Mouse (Mus musculus) neural tube, embryonic 12.5 days (tissue): Measurements from ENCODE around the gene Tarsl2. TPM values are rescaled to one million over a fixed set of nuclear protein-coding genes. Genes with fewer than 3 reads are reported as not detected.

Experiments used
- ATAC-seq: fragments of 200-750 bp; cut with Nextera tagmentation; 2 replicates; pipeline ENCODE4 v1.8.0; 2017; ENCODE audit warnings: low read depth, mild to moderate bottlenecking, moderate TSS enrichment, moderate library complexity; ENCODE audit not compliant: low FRiP score
- H3K27ac ChIP-seq: fragments of 300-500 bp; sonication (generic); 2 replicates; pipeline ENCODE4 v1.5.1; 2016
- H3K27me3 ChIP-seq: fragments of 300-500 bp; sonication (generic); replicated peaks from 2 replicates; pipeline ENCODE4 v1.6.1; 2016; ENCODE audit warnings: mild to moderate bottlenecking
- H3K36me3 ChIP-seq: fragments of 300-500 bp; sonication (generic); 2 replicates; pipeline ENCODE4 v1.6.1; 2016; ENCODE audit warnings: mild to moderate bottlenecking
- H3K4me1 ChIP-seq: fragments of 300-500 bp; sonication (generic); 2 replicates; pipeline ENCODE4 v1.6.1; 2016
- H3K4me2 ChIP-seq: fragments of 300-500 bp; sonication (generic); replicated peaks from 2 replicates; pipeline ENCODE4 v1.6.1; 2016; ENCODE audit warnings: mild to moderate bottlenecking
- H3K4me3 ChIP-seq: fragments of 300-500 bp; sonication (generic); 2 replicates; pipeline ENCODE4 v1.5.1; 2016
- H3K9ac ChIP-seq: fragments of 300-500 bp; sonication (generic); 2 replicates; pipeline ENCODE4 v1.6.1; 2016; ENCODE audit warnings: mild to moderate bottlenecking
- H3K9me3 ChIP-seq: fragments of 300-500 bp; sonication (generic); 2 replicates; pipeline ENCODE4 v1.6.1; 2016; ENCODE audit warnings: mild to moderate bottlenecking
- WGBS: fragments of 180-500 bp; shearing (Covaris S2); methylation state at CpG from one replicate; pipeline ENCODE4 v1.1.7; 2016; 5-methylcytosine and 5-hydroxymethylcytosine counted together
- polyA plus RNA-seq: library from polyadenylated mRNA; unstranded; fragments of >200 nt; fragmentation: Nextera tagmentation; extraction: Ambion mirVana; gene quantifications from 2 replicates; pipeline ENCODE4 v1.2.1, GENCODE M21; 2016

The Tarsl2 gene
- 12.4 and 14.1 TPM in 2 replicates for polyA plus RNA-seq

- Histone ChIP-seq H3K4me2 (peak within 1 kb of the TSS; percentile 76), H3K27me3 (0 out of 2 replicates have a peak, but pooled peaks cover 5% of the 10 kb centered on the region), H3K4me3 (peak within 1 kb of the TSS; percentile 58), H3K9ac (peak within 1 kb of the TSS; percentile 78), H3K4me1 (no peaks in the 10 kb centered on the region), H3K27ac (peak within 1 kb of the TSS; percentile 59; the same call in 1 of the 2 replicates), H3K36me3 (peaks cover 14% of the 10 kb centered on the region; the same call in 1 of the 2 replicates), H3K9me3 (no peaks in the 10 kb centered on the region)
- under 1% methylated on average over 64 of the region's 64 CpGs for WGBS
- peak; percentile 96 for ATAC-seq
Observed at GRCm38 (mm10) chr7:65644643-65645351, at the start of gene Tarsl2. TSS of gene Tarsl2 (plus strand) at chr7:65644898.

GRCm38 (mm10) chr7:65606124-65606523 is 38.6 kb upstream of the Tarsl2 start:
- no peaks in the 10 kb centered on the region for H3K36me3 ChIP-seq
- H3K4me2 ChIP-seq, result no peak overlapping the region
- no peaks in the 10 kb centered on the region for H3K9me3 ChIP-seq
- H3K27ac ChIP-seq, result no peak overlapping the region
- no peak for ATAC-seq
- 91% methylated on average over 3 of the region's 3 CpGs for whole genome bisulfite sequencing
- H3K9ac ChIP-seq, result no peak overlapping the region
- H3K27me3 ChIP-seq, result no peaks in the 10 kb centered on the region
- H3K4me3 ChIP-seq, result no peak overlapping the region
- no peaks in the 10 kb centered on the region for H3K4me1 ChIP-seq

- no peak overlapping the region for H3K9ac ChIP-seq
- no peak overlapping the region for H3K27ac ChIP-seq
- ATAC-seq, result no peak
- no peak overlapping the region for H3K4me2 ChIP-seq
- no peak overlapping the region for H3K4me3 ChIP-seq
- H3K36me3 ChIP-seq, result no peaks in the 10 kb centered on the region
- H3K27me3 ChIP-seq, result no peaks in the 10 kb centered on the region
- WGBS, result 76% methylated on average over 5 of the region's 5 CpGs
- H3K4me1 ChIP-seq, result no peaks in the 10 kb centered on the region
- no peaks in the 10 kb centered on the region for H3K9me3 ChIP-seq
Observed at GRCm38 (mm10) chr7:65607003-65607402, 37.7 kb upstream of the Tarsl2 start.

- WGBS, result 82% methylated on average over 5 of the region's 5 CpGs
- H3K36me3 ChIP-seq, result no peaks in the 10 kb centered on the region
- no peaks in the 10 kb centered on the region for H3K9me3 ChIP-seq
- ATAC-seq, result no peak
- H3K4me3 ChIP-seq, result no peak overlapping the region
- no peaks in the 10 kb centered on the region for H3K4me1 ChIP-seq
- H3K4me2 ChIP-seq, result no peak overlapping the region
- H3K27ac ChIP-seq, result no peak overlapping the region
- no peak overlapping the region for H3K9ac ChIP-seq
- H3K27me3 ChIP-seq, result no peaks in the 10 kb centered on the region
Observed at GRCm38 (mm10) chr7:65610171-65610570, 34.5 kb upstream of the Tarsl2 start.

GRCm38 (mm10) chr7:65610673-65611072 is 34.0 kb upstream of the Tarsl2 start:
- no peaks in the 10 kb centered on the region for H3K27me3 ChIP-seq
- no peak for ATAC-seq

GRCm38 (mm10) chr7:65611298-65611697 is 33.4 kb upstream of the Tarsl2 start:
- no peak overlapping the region for H3K4me3 ChIP-seq
- no peaks in the 10 kb centered on the region for H3K4me1 ChIP-seq
- no peaks in the 10 kb centered on the region for H3K27me3 ChIP-seq
- H3K36me3 ChIP-seq, result no peaks in the 10 kb centered on the region
- no peak overlapping the region for H3K27ac ChIP-seq
- no peaks in the 10 kb centered on the region for H3K9me3 ChIP-seq
- no peak overlapping the region for H3K4me2 ChIP-seq
- 93% methylated on average over 3 of the region's 3 CpGs for WGBS
- no peak for ATAC-seq
- no peak overlapping the region for H3K9ac ChIP-seq

More at GRCm38 (mm10) chr7:65610673-65611072, 34.0 kb upstream of the Tarsl2 start:
- Histone ChIP-seq H3K9me3 (no peaks in the 10 kb centered on the region), H3K4me3 (no peak overlapping the region), H3K36me3 (no peaks in the 10 kb centered on the region), H3K4me2 (no peak overlapping the region), H3K4me1 (no peaks in the 10 kb centered on the region), H3K27ac (no peak overlapping the region), H3K9ac (no peak overlapping the region)
- 82% methylated on average over 8 of the region's 8 CpGs for WGBS

GRCm38 (mm10) chr7:65613723-65614122 is 31.0 kb upstream of the Tarsl2 start:
- H3K27me3 ChIP-seq, result no peaks in the 10 kb centered on the region
- 80% methylated on average over 5 of the region's 5 CpGs for WGBS
- no peak overlapping the region for H3K4me3 ChIP-seq
- H3K9me3 ChIP-seq, result no peaks in the 10 kb centered on the region
- no peak overlapping the region for H3K27ac ChIP-seq
- no peak overlapping the region for H3K9ac ChIP-seq
- no peak overlapping the region for H3K4me2 ChIP-seq
- H3K36me3 ChIP-seq, result no peaks in the 10 kb centered on the region
- no peak for ATAC-seq
- H3K4me1 ChIP-seq, result no peaks in the 10 kb centered on the region

GRCm38 (mm10) chr7:65618751-65619150 is 25.9 kb upstream of the Tarsl2 start:
- H3K27me3 ChIP-seq, result no peaks in the 10 kb centered on the region
- H3K36me3 ChIP-seq, result no peaks in the 10 kb centered on the region
- WGBS, result 65% methylated on average over 1 of the region's 1 CpGs
- H3K9ac ChIP-seq, result no peak overlapping the region
- H3K4me2 ChIP-seq, result no peak overlapping the region
- H3K4me3 ChIP-seq, result no peak overlapping the region
- no peak overlapping the region for H3K27ac ChIP-seq
- ATAC-seq, result no peak
- no peaks in the 10 kb centered on the region for H3K9me3 ChIP-seq
- H3K4me1 ChIP-seq, result no peaks in the 10 kb centered on the region

GRCm38 (mm10) chr7:65620746-65621145 is 24.0 kb upstream of the Tarsl2 start:
- no peak overlapping the region for H3K9ac ChIP-seq
- no peak for ATAC-seq
- H3K27me3 ChIP-seq, result no peaks in the 10 kb centered on the region
- no peaks in the 10 kb centered on the region for H3K36me3 ChIP-seq
- no peak overlapping the region for H3K4me3 ChIP-seq
- no peak overlapping the region for H3K27ac ChIP-seq
- no peak overlapping the region for H3K4me2 ChIP-seq
- 85% methylated on average over 7 of the region's 7 CpGs for WGBS
- no peaks in the 10 kb centered on the region for H3K4me1 ChIP-seq
- H3K9me3 ChIP-seq, result no peaks in the 10 kb centered on the region

- no peaks in the 10 kb centered on the region for H3K27me3 ChIP-seq
- H3K4me3 ChIP-seq, result no peak overlapping the region
- H3K4me2 ChIP-seq, result no peak overlapping the region
- ATAC-seq, result no peak
- H3K27ac ChIP-seq, result no peak overlapping the region
- no peaks in the 10 kb centered on the region for H3K36me3 ChIP-seq
- WGBS, result 90% methylated on average over 3 of the region's 3 CpGs
- no peak overlapping the region for H3K9ac ChIP-seq
- H3K4me1 ChIP-seq, result no peaks in the 10 kb centered on the region
- no peaks in the 10 kb centered on the region for H3K9me3 ChIP-seq
Observed at GRCm38 (mm10) chr7:65623330-65623729, 21.4 kb upstream of the Tarsl2 start.

- Histone ChIP-seq H3K9me3 (no peaks in the 10 kb centered on the region), H3K4me3 (no peak overlapping the region), H3K27ac (no peak overlapping the region), H3K4me1 (no peaks in the 10 kb centered on the region), H3K27me3 (no peaks in the 10 kb centered on the region), H3K9ac (no peak overlapping the region), H3K36me3 (no peaks in the 10 kb centered on the region), H3K4me2 (no peak overlapping the region)
- 58% methylated on average over 2 of the region's 2 CpGs for WGBS
- no peak for ATAC-seq
Observed at GRCm38 (mm10) chr7:65625528-65625927, 19.2 kb upstream of the Tarsl2 start.

- WGBS, result 85% methylated on average over 1 of the region's 1 CpGs
- ATAC-seq, result no peak
Observed at GRCm38 (mm10) chr7:65629846-65630245, 14.9 kb upstream of the Tarsl2 start.

GRCm38 (mm10) chr7:65630661-65631060 is 14.0 kb upstream of the Tarsl2 start:
- Histone ChIP-seq H3K27ac (no peak overlapping the region), H3K4me1 (no peaks in the 10 kb centered on the region), H3K4me2 (no peak overlapping the region), H3K9ac (no peak overlapping the region), H3K9me3 (no peaks in the 10 kb centered on the region), H3K27me3 (no peaks in the 10 kb centered on the region), H3K36me3 (no peaks in the 10 kb centered on the region), H3K4me3 (no peak overlapping the region)
- WGBS, result 67% methylated on average over 5 of the region's 5 CpGs
- ATAC-seq, result no peak

More at GRCm38 (mm10) chr7:65629846-65630245, 14.9 kb upstream of the Tarsl2 start:
- Histone ChIP-seq H3K27ac (no peak overlapping the region), H3K4me2 (no peak overlapping the region), H3K9ac (no peak overlapping the region), H3K9me3 (no peaks in the 10 kb centered on the region), H3K4me1 (no peaks in the 10 kb centered on the region), H3K27me3 (no peaks in the 10 kb centered on the region), H3K36me3 (no peaks in the 10 kb centered on the region), H3K4me3 (no peak overlapping the region)
